Comparison of ENCODE assay signal across 22 mouse cellular contexts in the genomic region with DNA sequence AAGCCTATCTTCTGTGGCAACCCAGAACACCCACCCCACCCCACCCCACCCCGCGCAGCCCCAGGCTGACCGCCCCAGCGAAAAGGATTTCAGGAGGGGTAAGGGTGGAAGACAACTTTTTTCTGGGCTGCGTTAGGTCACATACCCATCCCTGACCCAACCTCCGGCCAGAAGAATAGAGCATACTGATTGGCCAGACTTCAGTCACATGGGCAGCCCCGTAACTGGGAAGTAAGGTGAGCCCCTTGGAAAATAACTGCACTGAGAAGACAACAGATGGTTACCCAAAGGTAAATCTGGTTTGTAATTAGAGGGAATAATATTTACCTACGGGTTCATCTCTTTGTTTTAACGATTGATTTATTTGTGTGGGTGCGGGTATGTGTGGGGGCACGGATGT.
DNase-seq lines count a peak whose midpoint lies in the region; ATAC-seq and TF ChIP-seq lines count a peak whose summit lies in the region.
"Had no signal": no experiment of that assay in that cellular context is flagged by ENCODE, and none has a peak within 500 bp of the region (broad histone marks: within the 10 kb centered on the region; RNA-seq: fewer than 3 reads in every experiment).

No protein-coding gene starts in this region.

- no peak overlapping the region for H3K9ac ChIP-seq in stomach, embryonic 14.5 days (replicated peaks; ENCODE audit: low read depth, low read length)
- H3K9ac ChIP-seq in stomach, postnatal 0 days (ENCODE audit: low read length): no peak overlapping the region
- peak overlapping the region; percentile 53; the same call in 1 of the 2 replicates for H3K9ac ChIP-seq in ES-E14 (ENCODE audit: insufficient read depth, low read depth, low read length, poor library complexity, severe bottlenecking)
- H3K9ac ChIP-seq: embryonic facial prominence, embryonic 12.5 days; embryonic facial prominence, embryonic 15.5 days; forebrain, embryonic 12.5 days had no signal

- 94% methylated on average over 11 of the region's 11 CpGs for WGBS in stomach, embryonic 14.5 days
- 92% methylated on average over 11 of the region's 11 CpGs for WGBS in stomach, postnatal 0 days

- ATAC-seq in stomach, embryonic 14.5 days (ENCODE audit: insufficient number of reproducible peaks, insufficient read depth, low FRiP score, low read depth): peak; percentile 4; the same call in 1 of the 2 replicates
- ATAC-seq in stomach, postnatal 0 days (ENCODE audit: low FRiP score, low TSS enrichment): no peak
- ATAC-seq: forebrain, embryonic 14.5 days; forebrain, embryonic 16.5 days had no signal

- 0 out of 2 replicates have a peak, but pooled peaks cover 8% of the 10 kb centered on the region for H3K4me1 ChIP-seq in stomach, embryonic 14.5 days (ENCODE audit: control insufficient read depth, insufficient read depth, low read length)
- no peaks in the 10 kb centered on the region for H3K4me1 ChIP-seq in stomach, postnatal 0 days (replicated peaks; ENCODE audit: control insufficient read depth, insufficient read depth)
- peaks cover 2 to 7% of the 10 kb centered on the region in 2 experiments; a peak in 3 of 4 replicates for H3K4me1 ChIP-seq in ES-E14 (ENCODE audit: control insufficient read depth in 2 of 2, insufficient read depth in 2 of 2, low read length in 2 of 2, poor library complexity in 1 of 2)

- no peaks in the 10 kb centered on the region for H3K27me3 ChIP-seq in stomach, embryonic 14.5 days (ENCODE audit: control insufficient read depth, insufficient read depth, low read length)
- H3K27me3 ChIP-seq in stomach, postnatal 0 days (ENCODE audit: control insufficient read depth, insufficient read depth, low read length): no peaks in the 10 kb centered on the region
- H3K27me3 ChIP-seq: embryonic facial prominence, embryonic 12.5 days; embryonic facial prominence, embryonic 15.5 days had no signal

- no peak overlapping the region for H3K4me2 ChIP-seq in stomach, embryonic 14.5 days (replicated peaks; ENCODE audit: low read depth, low read length)
- H3K4me2 ChIP-seq in stomach, postnatal 0 days (replicated peaks; ENCODE audit: low read depth): no peak overlapping the region
- H3K4me2 ChIP-seq: embryonic facial prominence, embryonic 12.5 days; embryonic facial prominence, embryonic 15.5 days; forebrain, embryonic 12.5 days had no signal

- H3K4me3 ChIP-seq in stomach, embryonic 14.5 days (ENCODE audit: low read depth, low read length): no peak overlapping the region
- H3K4me3 ChIP-seq in stomach, postnatal 0 days (ENCODE audit: low read depth, low read length): no peak overlapping the region
- peak overlapping the region; percentile 33 to 46; a peak in 3 of 4 replicates for H3K4me3 ChIP-seq in ES-E14 (ENCODE audit: insufficient read depth in 1 of 2, low read depth in 1 of 2, low read length in 2 of 2, poor library complexity in 1 of 2, severe bottlenecking in 1 of 2)
- H3K4me3 ChIP-seq: embryonic facial prominence, embryonic 12.5 days; embryonic facial prominence, embryonic 15.5 days; erythroblast, embryonic 14.5 days; forebrain, embryonic 10.5 days; forebrain, embryonic 12.5 days had no signal

- no peak for TF ChIP-seq EP300 in stomach, postnatal 0 days (optimal IDR thresholded peaks at IDR 0.05)

- H3K9me3 ChIP-seq in stomach, embryonic 14.5 days (ENCODE audit: control insufficient read depth, low read depth, low read length): no peaks in the 10 kb centered on the region
- H3K9me3 ChIP-seq in stomach, postnatal 0 days (ENCODE audit: control insufficient read depth, low read length): no peaks in the 10 kb centered on the region
- H3K9me3 ChIP-seq in ES-E14 (ENCODE audit: control insufficient read depth, insufficient read depth, low read depth, low read length): no peaks in the 10 kb centered on the region
- H3K9me3 ChIP-seq: embryonic facial prominence, embryonic 12.5 days; embryonic facial prominence, embryonic 15.5 days; forebrain, embryonic 10.5 days; forebrain, embryonic 12.5 days had no signal

- in situ Hi-C loops in ES-E14 (cut with MboI; ENCODE audit: low sequenced_read_pairs in 2 of 2, unreplicated experiment in 2 of 2): no loop called here

- H3K27ac ChIP-seq in stomach, embryonic 14.5 days (ENCODE audit: low read length): no peak overlapping the region
- no peak overlapping the region for H3K27ac ChIP-seq in stomach, postnatal 0 days (replicated peaks)
- no peak overlapping the region for H3K27ac ChIP-seq in ES-E14 (ENCODE audit: insufficient read depth, low read depth, low read length, poor library complexity, severe bottlenecking)
- H3K27ac ChIP-seq: embryonic facial prominence, embryonic 12.5 days; embryonic facial prominence, embryonic 15.5 days; forebrain, embryonic 10.5 days; forebrain, embryonic 12.5 days had no signal

- no peak for TF ChIP-seq CTCF in stomach, postnatal 0 days (IDR thresholded peaks at IDR 0.05; ENCODE audit: low read depth)

- DNase-seq in stomach, postnatal 0 days (ENCODE audit: low spot score): no peak
- DNase-seq in ES-E14 (ENCODE audit: low read depth, low spot score) (no peak), ZHBTc4 (ENCODE audit: low read depth, low spot score) (peak; percentile 58)
- DNase-seq in cerebellum, postnatal 4 days (ENCODE audit: low spot score in 2 of 2): no peak
- DNase-seq in embryo, embryonic 11 days: no peak
- DNase-seq: adrenal gland, adult 2 months; adrenal gland, postnatal 10 days; adrenal gland, postnatal 25 days; cerebellum, adult 11 months; cerebellum, adult 18-20 months; cerebellum, adult 8-10 months; cerebellum, adult 9-11 months; cerebellum, postnatal 14 days; cerebellum, postnatal 36 days had no signal

- H3K36me3 ChIP-seq in stomach, embryonic 14.5 days (ENCODE audit: control insufficient read depth, insufficient read depth, low read length): no peaks in the 10 kb centered on the region
- H3K36me3 ChIP-seq in stomach, postnatal 0 days (ENCODE audit: control insufficient read depth, insufficient read depth, low read length): no peaks in the 10 kb centered on the region
- no peaks in the 10 kb centered on the region for H3K36me3 ChIP-seq in ES-E14 (ENCODE audit: control insufficient read depth, insufficient read depth, low read length, poor library complexity, severe bottlenecking)
- H3K36me3 ChIP-seq: embryonic facial prominence, embryonic 12.5 days; embryonic facial prominence, embryonic 15.5 days; forebrain, embryonic 10.5 days; forebrain, embryonic 12.5 days had no signal

TF ChIP-seq in ES-E14, 5 proteins besides CTCF, POLR2A, EP300 and RAD21:
- TF ChIP-seq CHD2 (IDR thresholded peaks at IDR 0.05; ENCODE audit: low read depth, low read length) (no peak), MAFK (IDR thresholded peaks at IDR 0.05; ENCODE audit: insufficient read depth, low read depth, low read length) (no peak), ZC3H11A (IDR thresholded peaks at IDR 0.05; ENCODE audit: borderline replicate concordance, low read depth, low read length) (no peak), HCFC1 (IDR thresholded peaks at IDR 0.05; ENCODE audit: borderline replicate concordance, insufficient read depth, low read length) (no peak), ZNF384 (IDR thresholded peaks at IDR 0.05; ENCODE audit: low read depth, low read length) (no peak)

Comparison
In these comparisons a context has a peak if more than half of its experiments do, and no peak if none do; other contexts are left out.
1. H3K4me3 ChIP-seq: peak in ES-E14 (2 of 2); none in stomach, embryonic 14.5 days (single experiment) and stomach, postnatal 0 days (single experiment).